Mouse (Mus musculus): ENCODE measurements around the gene Eya2. TPM values are rescaled to one million over a fixed set of nuclear protein-coding genes. Genes with fewer than 3 reads are reported as not detected.

Gene Eya2
- total RNA-seq, 4 experiments from 2014 or later = 2.8 to 3.9 (median 3.5) TPM

DNA sequence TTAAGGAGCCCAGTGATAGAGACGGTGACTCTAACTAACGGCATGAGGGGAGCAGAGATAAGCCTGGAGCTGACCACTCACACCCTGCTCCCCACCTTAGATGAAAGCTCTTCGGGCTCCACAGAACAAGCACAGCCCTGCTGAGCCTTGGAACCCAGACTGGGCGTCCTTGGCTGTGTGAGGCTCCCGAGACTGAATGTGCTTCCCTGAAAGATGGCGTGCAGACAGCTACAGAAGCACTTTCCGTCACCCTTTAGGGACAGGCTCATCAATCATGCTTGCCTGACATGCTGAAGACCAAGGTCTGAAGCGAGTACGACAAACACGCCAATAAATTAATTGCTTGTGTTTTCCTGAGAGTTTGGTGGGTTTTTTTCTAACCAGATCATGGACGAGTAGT lies 56.2 kb downstream of the Eya2 start:
- no peak for DNase-seq (ENCODE audit: low spot score in 2 of 2)

DNA sequence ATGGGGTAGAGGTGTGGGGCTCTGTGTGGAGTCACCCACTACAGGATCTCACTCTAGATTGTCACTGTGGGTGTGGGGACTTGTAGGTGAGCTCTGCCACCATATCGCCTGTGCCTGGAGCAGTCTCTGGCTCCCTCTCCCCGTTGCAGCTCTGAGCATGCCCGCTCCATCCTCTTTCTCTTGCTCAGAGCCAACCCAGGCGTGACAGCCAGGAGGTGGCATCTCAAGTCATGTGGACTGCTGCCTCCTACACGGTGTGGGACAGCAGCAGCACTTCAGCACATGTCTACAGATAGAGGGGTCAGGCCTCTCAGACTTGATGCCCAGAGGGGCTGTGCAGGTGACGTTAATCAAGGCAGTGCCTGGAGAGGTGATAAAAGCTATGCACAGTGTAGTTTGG lies 57.4 kb downstream of the Eya2 start:
- DNase-seq (ENCODE audit: low spot score in 2 of 2) = no peak

DNA sequence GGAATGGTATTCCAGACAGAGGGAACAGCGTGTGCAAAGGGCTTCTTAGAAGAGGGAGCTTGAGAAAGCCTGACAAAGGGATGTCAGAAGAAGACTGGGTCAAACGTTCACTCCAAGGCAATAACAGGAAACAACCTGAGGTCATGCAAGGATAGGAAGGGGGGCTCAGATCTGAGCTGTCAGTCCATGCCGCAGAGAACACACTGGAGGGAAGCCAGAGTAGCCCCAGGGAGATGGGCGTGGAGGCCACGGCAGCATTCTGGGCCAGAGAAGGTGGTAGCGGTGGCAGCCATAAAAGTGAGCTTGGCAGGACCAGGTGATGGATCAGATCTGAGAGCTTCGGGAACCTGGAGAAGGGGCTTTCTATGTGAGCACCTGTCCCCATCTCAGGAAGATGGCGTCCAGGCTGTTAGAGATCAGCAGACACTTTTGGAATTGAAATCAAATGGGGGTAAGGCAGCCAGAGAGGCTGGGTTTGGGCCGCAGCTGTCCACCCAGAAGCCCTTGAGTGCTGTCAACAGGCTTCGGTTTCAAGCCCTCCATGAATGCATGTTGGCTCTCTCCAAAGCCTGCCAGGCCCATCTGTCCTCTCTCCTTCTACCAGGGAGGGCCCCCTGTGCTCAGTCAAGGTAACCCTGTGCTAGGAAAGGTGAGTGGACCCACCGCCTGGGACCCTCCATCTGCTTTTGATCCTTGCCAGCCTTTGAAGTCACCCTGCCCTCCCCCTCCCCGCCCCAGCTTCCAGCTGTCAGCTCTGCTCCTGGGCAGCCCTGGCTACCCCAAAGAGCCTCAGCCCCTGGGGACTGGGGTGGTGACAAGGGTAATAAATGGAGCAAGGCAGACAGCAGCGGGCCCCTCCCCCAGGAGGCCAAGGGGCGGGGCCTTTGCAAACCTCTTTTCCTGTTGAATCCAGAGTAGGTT lies 58.4 kb downstream of the Eya2 start:
- DNase-seq (ENCODE audit: low spot score in 2 of 2) = no peak

DNA sequence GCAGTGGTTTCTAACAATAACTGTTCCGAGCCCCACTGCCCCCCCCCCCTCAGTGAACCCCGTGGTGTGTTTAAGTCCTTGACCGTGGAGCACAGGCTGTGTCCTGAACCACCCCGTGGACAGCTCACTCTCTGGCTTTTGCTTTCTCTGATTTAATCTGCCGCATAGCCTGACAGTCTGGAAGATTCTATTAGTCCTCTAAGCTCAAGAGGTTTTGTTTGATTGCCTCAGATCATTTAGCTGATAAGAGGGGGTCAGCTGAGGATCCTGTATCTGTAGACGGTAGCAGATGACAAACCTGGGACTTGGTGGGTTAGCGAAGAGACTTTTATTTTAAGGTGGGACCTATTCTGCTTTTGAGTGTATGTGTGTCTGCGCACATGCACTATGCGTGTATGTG lies 59.3 kb downstream of the Eya2 start:
- DNase-seq (ENCODE audit: low spot score in 2 of 2) = no peak

DNA sequence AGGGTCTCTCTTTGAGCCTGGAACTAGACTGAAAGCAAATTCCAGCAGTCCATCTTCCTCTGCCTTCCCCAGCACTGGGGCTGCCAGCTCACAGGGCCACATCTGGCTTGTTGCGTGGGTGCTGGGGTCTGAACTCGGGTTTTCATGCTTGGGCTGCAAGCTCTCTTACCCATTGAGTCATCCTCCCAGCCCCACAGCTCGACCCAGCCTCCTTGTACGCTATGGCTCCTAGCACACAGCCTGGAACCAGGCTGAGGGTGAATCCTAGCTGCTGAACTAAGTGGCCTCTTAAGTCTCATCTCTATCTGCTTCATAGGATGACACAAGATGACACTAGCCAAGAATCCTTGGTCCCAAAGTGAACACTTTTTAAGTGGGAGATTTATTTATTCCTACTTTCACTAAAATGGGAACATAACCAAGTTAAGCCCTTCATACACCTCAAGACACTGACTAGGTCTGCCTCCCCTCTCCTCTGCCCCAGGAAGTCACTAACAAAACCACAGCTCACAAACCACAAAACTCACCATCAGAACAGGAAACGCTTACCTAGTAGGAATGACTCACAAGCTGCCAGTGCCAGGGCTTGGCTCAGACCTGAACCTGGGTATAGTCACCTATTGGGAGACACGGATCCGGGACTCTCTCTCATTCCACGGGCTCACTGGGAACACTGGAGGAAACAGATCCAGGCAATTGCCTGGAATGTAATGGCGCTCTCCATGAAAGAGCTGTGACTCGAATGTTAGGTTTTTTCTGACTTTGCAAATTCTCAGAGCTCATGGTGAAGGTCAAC lies 60.1 kb downstream of the Eya2 start:
- no peak for DNase-seq (ENCODE audit: low spot score in 2 of 2)

DNA sequence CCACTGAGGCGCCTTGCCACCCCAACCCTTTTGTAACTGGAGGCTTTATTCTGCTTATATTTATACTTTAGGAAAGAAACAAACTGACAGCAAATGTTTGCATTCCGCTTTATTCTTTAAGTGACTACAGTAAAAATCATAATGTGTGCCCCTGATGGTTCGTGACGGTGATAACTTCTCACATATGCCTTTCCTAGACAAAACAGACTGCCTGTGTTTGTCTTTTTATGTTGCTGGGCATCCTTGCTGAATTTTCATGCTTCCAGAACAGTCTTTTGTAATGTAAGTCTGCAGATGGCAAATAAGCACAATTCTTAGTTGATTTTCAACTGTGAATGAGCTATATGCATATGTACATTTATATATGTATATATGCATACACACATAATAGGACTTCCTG lies 61.7 kb downstream of the Eya2 start:
- no peak for DNase-seq (ENCODE audit: low spot score in 2 of 2)

DNA sequence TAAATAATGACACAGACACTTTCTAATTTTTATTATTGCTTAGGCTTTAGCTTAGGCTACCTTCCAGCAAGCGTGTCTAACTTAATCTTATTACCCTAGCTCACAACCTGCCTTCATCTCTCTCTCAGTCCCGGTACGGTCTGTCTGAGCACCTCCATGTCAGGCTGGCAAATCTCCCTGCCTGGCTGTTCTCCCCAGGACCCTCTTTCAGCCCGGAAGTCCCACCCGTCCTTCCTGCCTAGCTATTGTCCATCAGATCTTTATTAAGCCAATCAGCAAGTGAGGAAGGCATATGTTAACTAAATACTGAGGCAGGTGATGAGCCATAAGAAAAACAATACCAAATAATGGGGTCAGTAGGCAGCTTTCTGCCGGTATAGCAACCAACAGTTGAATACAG lies 62.1 kb downstream of the Eya2 start:
- DNase-seq (ENCODE audit: low spot score in 2 of 2) = no peak

DNA sequence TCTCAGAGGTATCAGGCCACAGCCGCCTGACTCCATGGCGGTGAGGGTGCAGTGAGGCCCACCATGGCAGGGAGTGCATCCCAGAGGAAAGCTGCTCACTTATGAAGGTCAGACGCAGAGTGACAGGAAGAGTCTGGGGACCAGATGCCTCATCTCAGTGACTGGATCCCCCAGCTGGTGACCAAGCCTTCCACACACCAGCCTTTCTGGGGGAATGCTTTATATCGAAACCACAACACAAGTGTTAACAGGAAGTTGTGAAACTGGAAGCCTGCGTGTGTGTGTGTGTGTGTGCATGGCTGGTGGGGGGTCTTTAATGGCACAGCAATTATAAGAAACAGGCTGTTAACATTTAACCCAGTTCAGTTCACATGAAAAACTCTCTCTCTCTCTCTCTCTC lies 64.7 kb downstream of the Eya2 start:
- no peak for DNase-seq (ENCODE audit: low spot score in 2 of 2)

DNA sequence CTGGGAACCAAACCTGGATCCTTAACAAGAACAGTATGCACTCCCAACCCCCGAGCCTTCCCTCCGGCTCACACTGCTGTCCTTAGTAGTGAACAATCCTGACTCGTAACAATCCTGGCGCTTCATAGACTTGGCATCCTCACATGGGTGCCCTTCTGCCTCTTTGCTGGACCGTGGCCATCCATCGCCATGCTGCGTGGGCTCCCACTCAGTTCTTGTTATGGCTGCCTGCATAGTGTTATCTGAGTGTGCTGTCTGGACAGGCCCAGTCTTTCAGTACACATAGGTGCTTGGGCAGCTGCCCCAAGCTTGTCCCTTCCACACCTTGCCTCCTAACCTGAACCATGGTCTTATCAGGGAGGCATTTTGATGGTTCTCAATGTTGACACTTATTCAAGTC lies 68.4 kb downstream of the Eya2 start:
- no peak for DNase-seq (ENCODE audit: low spot score in 2 of 2)

DNA sequence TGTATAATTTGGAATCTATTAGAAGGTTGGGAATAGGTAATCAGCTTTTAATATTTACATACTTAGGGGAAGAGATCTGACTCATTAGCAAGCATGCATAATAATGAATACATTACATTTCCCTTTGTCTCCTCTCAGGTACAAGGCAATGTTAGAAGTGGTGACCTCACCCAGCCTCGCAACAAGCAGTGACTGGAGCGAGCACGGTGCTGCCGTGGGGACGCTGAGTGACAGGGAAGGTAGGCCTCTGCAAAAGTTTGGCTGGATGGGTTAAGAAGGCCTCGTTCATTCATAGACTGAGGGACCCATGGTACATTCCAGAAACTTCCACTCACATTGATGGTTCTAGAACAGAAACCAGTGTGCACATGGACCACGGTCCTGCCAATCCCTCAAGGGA lies 69.8 kb downstream of the Eya2 start:
- no peak for DNase-seq (ENCODE audit: low spot score in 2 of 2)

DNA sequence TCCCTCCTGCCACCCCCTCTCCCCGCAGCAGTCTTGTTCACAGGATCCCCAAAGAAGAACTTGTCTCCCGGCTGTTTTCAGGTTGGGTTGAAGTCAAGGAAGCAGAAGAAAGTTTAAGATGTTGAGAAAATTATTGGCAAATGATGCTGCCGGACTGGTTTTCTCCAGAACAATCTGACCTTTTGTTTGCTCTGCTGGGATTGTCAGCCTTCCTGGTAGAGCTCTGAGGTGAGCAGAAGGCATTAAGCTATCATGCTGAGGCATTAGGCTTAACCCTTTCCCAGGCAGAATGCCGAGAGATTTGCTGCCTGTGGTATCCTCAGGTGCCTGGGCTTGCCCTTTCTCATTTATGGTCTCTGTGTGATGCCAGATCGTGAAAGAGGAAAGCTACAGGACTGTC lies 70.3 kb downstream of the Eya2 start:
- no peak for DNase-seq (ENCODE audit: low spot score in 2 of 2)

DNA sequence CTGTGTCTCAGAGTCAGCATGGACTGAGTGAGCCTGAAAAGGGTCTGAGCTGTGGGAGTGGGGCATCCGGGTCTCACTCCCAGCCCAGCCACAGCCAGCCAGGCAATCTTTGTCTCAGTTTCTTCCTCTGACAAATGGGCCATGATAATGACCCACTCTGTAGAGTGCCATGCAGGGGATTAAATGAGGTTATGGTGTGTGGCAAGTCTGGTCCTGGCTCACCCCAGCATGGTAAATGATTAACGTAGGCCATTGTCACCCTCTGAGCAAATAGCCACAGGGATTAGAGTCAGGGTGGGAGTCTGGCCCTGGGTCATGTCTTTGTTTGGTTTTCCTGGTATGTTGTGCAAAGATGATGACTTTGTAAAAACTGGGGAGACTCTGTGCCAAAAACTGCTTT lies 72.3 kb downstream of the Eya2 start:
- DNase-seq (ENCODE audit: low spot score in 2 of 2) = no peak

DNA sequence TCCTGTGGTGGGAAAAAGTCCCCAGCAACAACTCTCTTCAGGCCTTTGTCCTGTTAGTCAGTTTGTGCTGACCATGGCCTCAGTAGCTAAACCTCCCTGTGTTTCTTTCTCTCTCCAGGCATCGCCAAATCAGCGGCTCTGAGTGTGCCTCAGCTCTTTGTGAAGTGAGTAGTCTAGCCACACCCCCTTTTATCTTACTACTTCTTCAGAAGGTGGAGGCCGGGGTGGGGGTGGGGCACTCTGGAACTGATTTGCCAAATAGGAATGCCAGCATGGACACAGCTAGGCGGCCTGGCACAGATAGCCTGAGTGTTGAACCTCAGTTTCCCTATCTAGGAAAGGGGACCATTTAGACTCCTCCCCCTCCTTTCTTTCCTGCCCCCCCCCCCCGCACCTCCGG lies 87.9 kb downstream of the Eya2 start:
- DNase-seq (ENCODE audit: low spot score in 2 of 2) = no peak

DNA sequence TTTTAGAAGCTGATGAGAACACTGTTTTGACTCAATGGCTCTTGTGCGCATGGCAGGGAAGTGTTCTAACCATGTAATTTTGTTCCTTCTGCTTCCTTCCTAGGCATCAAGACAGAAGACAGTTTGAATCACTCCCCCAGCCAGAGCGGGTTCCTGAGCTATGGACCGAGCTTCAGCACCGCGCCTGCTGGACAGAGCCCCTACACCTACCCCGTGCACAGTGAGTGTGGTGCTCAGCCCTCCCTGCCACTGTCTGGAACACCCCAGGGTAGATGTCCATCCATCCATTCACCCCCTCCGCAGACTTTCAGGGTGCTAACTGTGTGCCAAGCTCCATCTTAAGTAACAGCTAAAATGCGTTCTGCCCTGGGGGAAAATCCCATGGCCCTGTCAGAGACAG lies 92.7 kb downstream of the Eya2 start:
- DNase-seq (ENCODE audit: low spot score in 2 of 2) = no peak

DNA sequence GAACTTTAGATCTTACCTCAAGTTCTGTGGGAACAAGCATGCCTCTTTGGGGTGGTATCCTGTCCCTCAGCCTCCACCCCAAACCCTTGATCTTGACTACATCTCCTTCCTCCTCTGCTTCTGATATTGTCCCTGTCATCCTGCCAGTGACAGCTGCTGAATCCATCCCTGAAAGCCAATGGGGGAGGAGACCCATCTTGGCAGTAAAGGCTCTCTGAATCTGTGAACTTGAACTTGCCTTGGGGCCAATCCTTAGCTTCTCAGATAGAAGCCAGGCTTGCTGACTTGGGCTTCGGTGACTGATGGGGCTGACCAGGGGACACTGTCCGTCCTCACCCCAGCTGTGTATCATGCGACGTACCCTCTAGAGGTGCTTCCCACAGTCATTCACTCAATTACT lies 94.1 kb downstream of the Eya2 start:
- DNase-seq (ENCODE audit: low spot score in 2 of 2) = no peak

DNA sequence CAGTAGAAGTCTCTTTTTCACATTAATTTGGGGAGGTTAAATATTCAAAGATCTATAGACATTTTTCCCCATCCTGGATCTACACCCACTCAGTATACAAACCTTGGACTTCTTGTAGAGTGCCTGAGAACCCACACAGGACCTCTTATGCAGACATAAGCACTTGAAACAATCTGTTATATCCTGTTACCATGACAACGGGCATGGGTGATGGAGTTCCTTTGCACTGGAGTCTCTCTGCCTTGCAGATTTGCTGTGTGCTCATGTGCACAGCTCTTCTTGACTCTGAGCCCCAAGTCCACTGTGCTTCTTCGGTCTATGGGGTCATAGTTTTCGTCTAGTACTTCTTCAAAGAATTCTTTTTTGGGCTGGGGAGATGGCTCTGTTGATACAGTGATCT lies 96.2 kb downstream of the Eya2 start:
- DNase-seq (ENCODE audit: low spot score in 2 of 2) = no peak

DNA sequence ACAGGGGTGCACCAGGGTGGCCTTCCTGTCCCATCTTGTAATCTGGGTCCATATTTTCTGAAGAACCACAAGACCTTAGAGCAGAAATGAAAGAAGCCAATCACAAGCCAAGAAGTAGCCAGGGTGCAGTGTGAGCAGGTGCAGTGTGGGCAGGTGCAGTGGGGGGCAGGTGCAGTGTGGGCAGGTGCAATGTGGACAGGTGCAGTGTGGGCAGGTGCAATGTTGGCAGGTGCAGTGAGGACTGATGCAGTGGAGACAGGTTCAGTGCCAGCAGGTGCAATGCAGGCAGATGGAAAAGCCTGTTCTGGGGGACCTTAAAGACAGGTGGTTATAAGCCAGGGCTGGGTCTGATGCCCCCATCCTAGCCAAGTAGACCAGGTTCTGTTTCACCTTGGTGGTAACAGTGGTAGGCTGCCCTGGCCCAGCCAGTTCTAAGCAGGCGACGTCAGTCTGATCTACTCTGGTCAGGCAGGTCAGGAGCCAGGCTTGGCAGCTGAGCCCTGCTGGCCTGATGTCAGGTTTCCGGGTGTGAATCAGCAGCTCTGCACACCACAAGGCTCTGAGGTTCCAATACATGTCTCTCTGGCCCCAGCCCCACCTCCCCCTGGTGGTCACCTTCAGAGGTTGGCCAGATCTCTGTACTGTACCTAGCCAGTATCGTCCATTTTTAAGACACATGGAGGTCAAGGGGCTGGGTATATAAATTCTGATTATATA lies 98.3 kb downstream of the Eya2 start:
- DNase-seq (ENCODE audit: low spot score in 2 of 2) = no peak

DNA sequence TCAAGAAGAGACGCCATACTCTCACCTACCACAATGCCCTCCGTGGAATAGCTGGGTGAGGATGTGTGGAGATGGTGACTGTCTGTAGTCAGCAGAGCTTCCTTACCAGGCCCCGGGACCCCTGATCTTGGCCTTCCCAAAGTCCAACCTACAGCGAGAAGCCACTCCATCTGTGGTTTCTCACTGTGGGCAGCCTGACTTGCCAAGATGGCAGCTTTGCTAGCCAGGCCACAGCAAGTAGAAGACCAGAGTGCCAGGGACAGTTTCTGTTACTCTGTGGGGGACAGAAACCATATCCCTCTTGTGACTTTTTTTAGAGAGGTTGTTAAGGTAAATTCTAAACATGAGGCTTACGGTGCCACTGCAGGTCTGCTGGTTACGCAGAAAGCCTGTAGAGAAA lies 99.9 kb downstream of the Eya2 start:
- no peak for DNase-seq (ENCODE audit: low spot score in 2 of 2)

DNA sequence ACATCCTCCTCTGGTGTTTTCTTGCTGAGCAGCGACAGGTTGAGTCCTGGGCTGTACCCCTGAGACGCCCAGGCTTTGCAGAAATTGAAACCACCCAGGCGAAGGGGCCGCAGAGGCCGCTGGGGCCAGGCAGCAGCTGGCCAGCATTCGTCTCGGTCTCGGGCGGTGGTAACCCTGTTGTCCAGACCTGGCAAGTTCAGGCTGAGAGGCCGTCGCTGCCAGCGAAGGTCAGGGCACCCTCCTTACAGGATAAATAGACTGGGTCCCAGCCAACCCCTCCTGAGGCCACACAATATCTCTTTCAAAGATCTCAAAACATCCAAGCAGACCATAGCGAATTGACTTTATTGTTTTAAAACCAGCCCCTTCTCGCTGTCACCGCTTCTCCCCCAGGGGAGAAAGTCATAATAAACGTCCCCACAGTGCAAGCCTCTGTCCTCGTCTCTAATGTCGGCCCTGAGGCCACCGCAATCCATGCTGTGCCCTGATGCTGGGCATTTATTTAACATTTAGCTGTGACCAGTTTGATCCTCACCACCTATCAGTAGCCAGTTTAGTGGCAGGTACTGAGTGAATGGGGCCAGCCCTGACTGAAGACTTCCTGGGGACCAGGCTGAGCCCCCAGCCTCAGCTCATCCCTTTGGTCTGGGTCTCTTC lies 105.5 kb downstream of the Eya2 start:
- no peak for DNase-seq (ENCODE audit: low spot score in 2 of 2)

DNA sequence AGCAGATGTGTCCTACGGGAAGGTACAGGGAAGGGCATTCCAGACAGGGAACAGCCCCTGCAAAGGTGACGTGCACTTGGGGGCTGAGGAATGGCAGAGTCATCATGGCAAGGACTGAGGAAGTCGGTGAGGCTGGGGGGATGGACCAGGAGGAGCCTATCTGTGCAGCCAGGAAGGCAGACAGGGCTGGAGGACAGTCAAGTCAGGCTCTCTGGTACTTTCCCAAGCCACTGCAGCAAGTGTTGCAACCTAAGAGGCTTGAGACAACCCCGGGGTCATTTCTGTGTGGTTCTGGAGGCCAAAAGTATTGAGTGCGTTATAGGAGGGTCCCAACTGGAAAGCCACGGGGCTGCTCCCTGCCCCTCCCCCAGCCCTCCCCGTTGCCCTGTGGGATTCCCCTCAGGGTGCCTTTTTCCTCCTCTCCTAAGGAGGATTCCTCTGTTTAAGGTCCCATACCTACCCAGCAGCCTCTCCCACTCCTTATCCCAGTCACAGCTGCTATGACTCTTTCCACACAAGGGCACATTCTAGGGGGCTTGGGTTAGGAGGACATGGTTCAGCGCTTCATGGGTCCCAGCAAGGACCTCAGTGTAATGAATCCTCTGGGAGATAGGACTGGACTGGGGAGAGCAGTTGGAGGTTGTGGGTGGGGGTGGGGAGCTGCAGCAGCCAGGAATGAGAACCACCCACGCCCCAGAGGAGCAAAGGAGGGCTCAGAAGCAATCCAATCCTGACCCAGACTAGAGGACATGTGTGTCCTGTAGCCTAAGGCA lies 108.4 kb downstream of the Eya2 start:
- no peak for DNase-seq (ENCODE audit: low spot score in 2 of 2)

DNA sequence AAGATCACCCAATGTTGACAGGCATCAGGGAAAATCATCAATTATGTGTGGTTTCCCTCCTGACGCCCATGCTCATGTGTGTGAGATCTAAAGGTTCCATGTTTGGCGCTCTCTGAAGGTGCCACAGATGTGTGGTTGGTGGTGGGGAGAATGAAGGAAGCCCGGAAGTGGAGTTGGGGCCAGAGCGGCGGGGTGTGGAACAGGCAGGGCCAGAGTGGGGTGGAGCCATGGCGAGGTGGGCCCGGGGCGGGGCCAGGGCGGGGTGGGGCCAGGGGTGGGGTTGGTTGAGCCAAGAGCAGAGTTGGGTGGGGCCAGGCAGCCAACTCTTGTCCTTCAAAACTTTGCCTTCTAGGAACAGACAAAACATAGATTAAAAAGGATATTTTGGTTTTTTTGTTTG lies 113.4 kb downstream of the Eya2 start:
- DNase-seq (ENCODE audit: low spot score in 2 of 2) = no peak
